Mouse (Mus musculus) forebrain, embryonic 12.5 days (tissue): ENCODE results near the gene Nceh1. TPM values are rescaled to one million over a fixed set of nuclear protein-coding genes. Genes with fewer than 3 reads are reported as not detected.

Experiments used
- ATAC-seq: fragments of 200-750 bp; cut with Nextera tagmentation; 2 replicates; pipeline ENCODE4 v1.8.0; 2017; ENCODE audit warnings: moderate TSS enrichment; ENCODE audit not compliant: low FRiP score
- H3K27ac ChIP-seq: fragments of 300-500 bp; sonication (generic); 2 replicates; pipeline ENCODE4 v1.5.1; 2016; ENCODE audit warnings: mild to moderate bottlenecking
- H3K27me3 ChIP-seq: fragments of 300-500 bp; sonication (generic); 2 replicates; pipeline ENCODE4 v1.6.1; 2016; ENCODE audit warnings: mild to moderate bottlenecking
- H3K36me3 ChIP-seq: fragments of 300-500 bp; sonication (generic); replicated peaks from 2 replicates; pipeline ENCODE4 v1.6.1; 2016; ENCODE audit warnings: mild to moderate bottlenecking
- H3K4me1 ChIP-seq: fragments of 300-500 bp; sonication (generic); 2 replicates; pipeline ENCODE4 v1.6.1; 2016
- H3K4me2 ChIP-seq: fragments of 300-500 bp; sonication (generic); 2 replicates; pipeline ENCODE4 v1.6.1; 2016; ENCODE audit warnings: mild to moderate bottlenecking, moderate library complexity
- H3K4me3 ChIP-seq: fragments of 300-500 bp; sonication (generic); replicated peaks from 2 replicates; pipeline ENCODE4 v1.5.1; 2016; ENCODE audit warnings: mild to moderate bottlenecking
- H3K9ac ChIP-seq: fragments of 300-500 bp; sonication (generic); 2 replicates; pipeline ENCODE4 v1.6.1; 2016; ENCODE audit warnings: mild to moderate bottlenecking
- H3K9me3 ChIP-seq: fragments of 300-500 bp; sonication (generic); 2 replicates; pipeline ENCODE4 v1.6.1; 2016
- WGBS: fragments of 180-500 bp; shearing (Covaris S2); methylation state at CpG from one replicate; pipeline ENCODE4 v1.1.7; 2016; 5-methylcytosine and 5-hydroxymethylcytosine counted together
- polyA plus RNA-seq: library from polyadenylated mRNA; unstranded; fragments of >200 nt; fragmentation: Nextera tagmentation; extraction: Ambion mirVana; gene quantifications from 2 replicates; pipeline ENCODE4 v1.2.1, GENCODE M21; 2016

Gene Nceh1
- polyA plus RNA-seq, 1 experiment from 2014 or later, result 4.4 TPM

- H3K9ac ChIP-seq, result no peak overlapping the region
- no peak overlapping the region for H3K4me3 ChIP-seq
- no peak overlapping the region for H3K4me2 ChIP-seq
- WGBS, result 90% methylated on average over 6 of the region's 6 CpGs
- no peak for ATAC-seq
- no peaks in the 10 kb centered on the region for H3K9me3 ChIP-seq
- H3K27me3 ChIP-seq, result no peaks in the 10 kb centered on the region
- H3K36me3 ChIP-seq, result no peaks in the 10 kb centered on the region
- H3K4me1 ChIP-seq, result no peaks in the 10 kb centered on the region
- no peak overlapping the region for H3K27ac ChIP-seq
Observed at GRCm38 (mm10) chr3:27161645-27162409, 20.9 kb upstream of the Nceh1 start.

GRCm38 (mm10) chr3:27162410-27162804 lies 20.4 kb upstream of the Nceh1 start:
- Histone ChIP-seq H3K4me2 (no peak overlapping the region), H3K9me3 (no peaks in the 10 kb centered on the region), H3K27ac (no peak overlapping the region), H3K27me3 (no peaks in the 10 kb centered on the region), H3K36me3 (no peaks in the 10 kb centered on the region), H3K9ac (no peak overlapping the region), H3K4me1 (no peaks in the 10 kb centered on the region), H3K4me3 (no peak overlapping the region)
- ATAC-seq, result no peak
- WGBS, result 65% methylated on average over 2 of the region's 2 CpGs

GRCm38 (mm10) chr3:27165481-27166065 lies 17.2 kb upstream of the Nceh1 start:
- Histone ChIP-seq H3K4me1 (no peaks in the 10 kb centered on the region), H3K36me3 (no peaks in the 10 kb centered on the region), H3K27me3 (no peaks in the 10 kb centered on the region), H3K4me3 (no peak overlapping the region), H3K4me2 (no peak overlapping the region), H3K27ac (no peak overlapping the region), H3K9ac (no peak overlapping the region), H3K9me3 (no peaks in the 10 kb centered on the region)
- no peak for ATAC-seq
- 82% methylated on average over 3 of the region's 3 CpGs for WGBS

- Histone ChIP-seq H3K27me3 (no peaks in the 10 kb centered on the region), H3K9me3 (no peaks in the 10 kb centered on the region), H3K9ac (no peak overlapping the region), H3K27ac (no peak overlapping the region), H3K4me3 (no peak overlapping the region), H3K36me3 (no peaks in the 10 kb centered on the region), H3K4me2 (no peak overlapping the region), H3K4me1 (no peaks in the 10 kb centered on the region)
- ATAC-seq, result no peak
- 64% methylated on average over 1 of the region's 1 CpGs for WGBS
Observed at GRCm38 (mm10) chr3:27170257-27170656, 12.5 kb upstream of the Nceh1 start.

GRCm38 (mm10) chr3:27179711-27180110 lies 3.1 kb upstream of the Nceh1 start:
- Histone ChIP-seq H3K36me3 (no peaks in the 10 kb centered on the region), H3K9ac (no peak overlapping the region), H3K4me1 (peaks cover 4% of the 10 kb centered on the region), H3K4me2 (no peak overlapping the region), H3K27ac (no peak overlapping the region), H3K27me3 (0 out of 2 replicates have a peak, but pooled peaks cover 5% of the 10 kb centered on the region), H3K9me3 (no peaks in the 10 kb centered on the region), H3K4me3 (no peak overlapping the region)
- ATAC-seq, result no peak
- WGBS, result 87% methylated on average over 8 of the region's 8 CpGs

- Histone ChIP-seq H3K9me3 (no peaks in the 10 kb centered on the region), H3K9ac (peak overlapping the region; percentile 70), H3K27me3 (0 out of 2 replicates have a peak, but pooled peaks cover 8% of the 10 kb centered on the region), H3K27ac (no peak overlapping the region), H3K4me3 (peak overlapping the region; percentile 68), H3K4me2 (peak overlapping the region; percentile 92), H3K36me3 (no peaks in the 10 kb centered on the region), H3K4me1 (peaks cover 4% of the 10 kb centered on the region)
- WGBS, result 14% methylated on average over 19 of the region's 19 CpGs
- ATAC-seq, result no peak
Observed at GRCm38 (mm10) chr3:27183601-27184175, 923 bp downstream of the Nceh1 start.

- Histone ChIP-seq H3K27me3 (0 out of 2 replicates have a peak, but pooled peaks cover 8% of the 10 kb centered on the region), H3K9me3 (no peaks in the 10 kb centered on the region), H3K27ac (no peak overlapping the region), H3K4me1 (peaks cover 4% of the 10 kb centered on the region), H3K4me3 (no peak overlapping the region), H3K36me3 (no peaks in the 10 kb centered on the region), H3K9ac (no peak overlapping the region), H3K4me2 (no peak overlapping the region)
- 92% methylated on average over 1 of the region's 1 CpGs for WGBS
- no peak for ATAC-seq
Observed at GRCm38 (mm10) chr3:27188386-27188785, 5.6 kb downstream of the Nceh1 start.

GRCm38 (mm10) chr3:27189320-27190261 lies 6.8 kb downstream of the Nceh1 start:
- Histone ChIP-seq H3K36me3 (no peaks in the 10 kb centered on the region), H3K4me2 (no peak overlapping the region), H3K27ac (no peak overlapping the region), H3K27me3 (0 out of 2 replicates have a peak, but pooled peaks cover 4% of the 10 kb centered on the region), H3K9me3 (no peaks in the 10 kb centered on the region), H3K4me1 (no peaks in the 10 kb centered on the region), H3K4me3 (no peak overlapping the region), H3K9ac (no peak overlapping the region)
- ATAC-seq, result no peak
- 63% methylated on average over 14 of the region's 14 CpGs for WGBS

GRCm38 (mm10) chr3:27190865-27191264 lies 8.1 kb downstream of the Nceh1 start:
- Histone ChIP-seq H3K27ac (no peak overlapping the region), H3K9ac (no peak overlapping the region), H3K4me2 (no peak overlapping the region), H3K4me1 (no peaks in the 10 kb centered on the region), H3K36me3 (no peaks in the 10 kb centered on the region), H3K27me3 (no peaks in the 10 kb centered on the region), H3K4me3 (no peak overlapping the region), H3K9me3 (no peaks in the 10 kb centered on the region)
- 92% methylated on average over 4 of the region's 4 CpGs for WGBS
- ATAC-seq, result no peak

- no peak overlapping the region for H3K9ac ChIP-seq
- H3K4me1 ChIP-seq, result no peaks in the 10 kb centered on the region
- H3K4me3 ChIP-seq, result no peak overlapping the region
- no peak overlapping the region for H3K4me2 ChIP-seq
- H3K9me3 ChIP-seq, result no peaks in the 10 kb centered on the region
- H3K27ac ChIP-seq, result no peak overlapping the region
- ATAC-seq, result no peak
- 90% methylated on average over 6 of the region's 6 CpGs for WGBS
- no peaks in the 10 kb centered on the region for H3K36me3 ChIP-seq
- H3K27me3 ChIP-seq, result no peaks in the 10 kb centered on the region
Observed at GRCm38 (mm10) chr3:27191856-27192255, 9.1 kb downstream of the Nceh1 start.

- no peak overlapping the region for H3K4me2 ChIP-seq
- H3K9me3 ChIP-seq, result no peaks in the 10 kb centered on the region
- H3K4me3 ChIP-seq, result no peak overlapping the region
- H3K36me3 ChIP-seq, result no peaks in the 10 kb centered on the region
- H3K27me3 ChIP-seq, result no peaks in the 10 kb centered on the region
- no peaks in the 10 kb centered on the region for H3K4me1 ChIP-seq
- no peak overlapping the region for H3K27ac ChIP-seq
- no peak for ATAC-seq
- WGBS, result 72% methylated on average over 6 of the region's 6 CpGs
- no peak overlapping the region for H3K9ac ChIP-seq
Observed at GRCm38 (mm10) chr3:27193844-27194317, 11.1 kb downstream of the Nceh1 start.

GRCm38 (mm10) chr3:27195153-27195552 lies 12.4 kb downstream of the Nceh1 start:
- ATAC-seq, result no peak
- 81% methylated on average over 4 of the region's 4 CpGs for WGBS
- no peaks in the 10 kb centered on the region for H3K4me1 ChIP-seq

More at GRCm38 (mm10) chr3:27195153-27195552, 12.4 kb downstream of the Nceh1 start:
- H3K4me3 ChIP-seq, result no peak overlapping the region
- H3K9me3 ChIP-seq, result no peaks in the 10 kb centered on the region
- H3K27me3 ChIP-seq, result no peaks in the 10 kb centered on the region
- H3K9ac ChIP-seq, result no peak overlapping the region
- H3K36me3 ChIP-seq, result no peaks in the 10 kb centered on the region
- no peak overlapping the region for H3K4me2 ChIP-seq
- no peak overlapping the region for H3K27ac ChIP-seq
